Mouse (Mus musculus) ES-Bruce4 (cell line): ENCODE measurements at regions not wholly inside any gene's neighbourhood (a gene's known extent, or its start where the extent isn't known, plus 50 kb on each side); places are given as distances from the start of the nearest gene placed in this dataset.
"Not testable (repeated sequence)": the region's sequence is repeated elsewhere in the genome, so short reads cannot be mapped to it uniquely, and the experiment has no call there.

Source experiments
- CTCF ChIP-seq: IDR thresholded peaks from one replicate; pipeline ENCODE4 v1.8.1; 2011; ENCODE audit warnings: low read depth, low read length
- POLR2A ChIP-seq: IDR thresholded peaks from one replicate; pipeline ENCODE4 v1.8.1; 2011; ENCODE audit warnings: low read length; ENCODE audit not compliant: insufficient read depth

DNA sequence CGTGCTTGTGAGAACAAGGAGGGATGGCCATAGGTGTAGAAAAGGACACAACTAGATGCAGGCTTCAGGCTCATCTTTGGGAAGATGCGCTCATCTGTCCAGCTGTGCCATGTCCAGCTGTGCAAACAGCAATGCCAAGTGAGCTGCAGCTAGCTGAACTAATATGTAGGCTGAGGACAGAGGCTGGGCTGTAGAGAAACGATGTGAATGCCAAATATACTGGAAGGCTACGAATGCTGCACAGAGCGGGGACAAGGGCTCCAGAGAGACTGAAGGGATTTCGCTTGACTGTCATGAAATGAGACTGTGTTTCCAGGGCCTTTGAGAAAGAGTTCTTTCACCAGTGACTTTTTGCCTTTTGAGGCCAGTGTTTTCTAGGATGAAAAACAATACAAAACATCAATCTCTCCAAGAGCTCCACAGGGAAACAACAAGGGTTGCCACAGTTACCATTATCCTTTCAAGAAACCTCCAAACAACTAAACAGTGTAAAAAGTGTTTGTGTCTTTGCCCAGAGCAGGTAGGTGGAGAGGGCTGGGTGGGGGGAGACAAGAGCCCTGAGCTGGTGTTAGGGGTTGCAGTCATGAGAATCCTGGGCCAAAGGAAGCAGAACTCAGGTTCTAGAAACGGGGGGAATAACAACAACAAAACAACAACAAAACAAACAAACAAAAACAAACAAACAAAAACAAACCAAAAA, 202.3 kb downstream of the Mterf1b start:
- not testable (repeated sequence) for TF ChIP-seq CTCF, POLR2A
